Mouse (Mus musculus): Measurements from ENCODE around the gene Mif4gd. TPM values are rescaled to one million over a fixed set of nuclear protein-coding genes. Genes with fewer than 3 reads are reported as not detected.
A peak's percentile ranks its signal among the peaks of the same experiment; 100 is the strongest.

The Mif4gd gene
- total and polyA plus RNA-seq, 3 experiments = 42.0 to 62.9 TPM; not detected in 1

DNA sequence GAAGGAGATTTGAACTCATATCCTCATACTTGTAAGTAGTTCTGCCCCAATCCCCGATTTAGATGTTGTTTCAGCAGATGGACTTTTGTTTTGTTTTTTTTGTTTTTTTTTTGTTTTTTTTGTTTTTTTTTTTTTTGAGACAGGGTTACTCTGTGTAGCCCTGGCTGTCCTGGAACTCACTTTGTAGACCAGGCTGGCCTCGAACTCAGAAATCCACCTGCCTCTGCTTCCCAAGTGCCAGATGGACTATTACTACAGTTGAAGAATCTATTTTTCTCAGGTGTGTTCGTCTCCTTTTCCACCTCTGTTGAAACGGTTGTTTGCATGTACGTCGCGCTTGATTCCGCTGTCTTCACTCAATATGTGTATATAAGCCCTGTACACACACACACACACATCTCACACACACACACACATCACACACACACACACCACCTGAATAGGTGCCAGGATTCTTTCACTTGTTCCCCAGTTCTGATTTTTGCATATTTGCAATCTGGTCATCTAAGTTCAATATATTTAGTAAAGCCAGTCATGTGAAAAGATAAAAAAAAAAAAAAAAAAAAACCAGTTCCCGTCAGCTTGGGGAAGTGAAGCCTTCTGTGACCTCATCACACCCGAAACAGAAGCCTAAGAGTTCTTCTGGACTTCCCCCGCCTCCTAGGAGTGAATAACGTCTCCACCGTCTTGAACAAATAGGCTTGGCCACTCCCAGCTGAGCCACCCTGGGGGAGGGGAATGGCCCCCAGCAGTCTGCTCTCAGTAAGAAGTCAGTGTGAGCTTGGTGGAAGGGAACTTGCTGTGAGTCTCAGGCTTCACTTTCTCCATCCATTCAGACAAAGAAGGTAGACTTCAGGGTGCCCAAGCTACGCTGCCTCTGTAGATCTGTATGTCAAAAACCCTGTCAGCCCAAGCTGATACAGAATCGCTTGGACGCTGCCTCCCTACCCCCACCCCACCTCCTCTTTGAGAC, 18.0 kb upstream of the Mif4gd start (continued):
- TF ChIP-seq ZKSCAN1 (IDR thresholded peaks at IDR 0.05; ENCODE audit: low read depth, low read length) (peak; percentile 74; the same call in 1 of the 2 replicates), E2F4 (IDR thresholded peaks at IDR 0.05; ENCODE audit: borderline replicate concordance, low read depth, low read length) (no peak), UBTF (IDR thresholded peaks at IDR 0.05; ENCODE audit: borderline replicate concordance, insufficient read depth, low read depth, low read length) (no peak), SMC3 (IDR thresholded peaks at IDR 0.05; ENCODE audit: low read depth, low read length) (no peak), GATA1 (IDR thresholded peaks at IDR 0.05; ENCODE audit: low read depth, low read length) (peak; percentile 80)

GRCm38 (mm10) chr11:115629734-115630531, 17.2 kb upstream of the Mif4gd start:
- no peak for TF ChIP-seq POLR2AphosphoS2 (IDR thresholded peaks at IDR 0.05; ENCODE audit: low read length)
- no peak for TF ChIP-seq GABPA (IDR thresholded peaks at IDR 0.05; ENCODE audit: low read depth, low read length)
- no peak for TF ChIP-seq MYB (IDR thresholded peaks at IDR 0.05; ENCODE audit: low read depth, low read length)
- TF ChIP-seq POLR2A (IDR thresholded peaks at IDR 0.05; ENCODE audit: control insufficient read depth in 1 of 2, insufficient read depth in 1 of 2, low read depth in 1 of 2, low read length in 2 of 2, poor library complexity in 1 of 2) = no peak
- no peak for TF ChIP-seq TAL1 (IDR thresholded peaks at IDR 0.05; ENCODE audit: low read length)
- TF ChIP-seq ZKSCAN1 (IDR thresholded peaks at IDR 0.05; ENCODE audit: low read depth, low read length) = no peak
- TF ChIP-seq CHD1 (IDR thresholded peaks at IDR 0.05; ENCODE audit: low read depth, low read length) = no peak
- no peak for TF ChIP-seq ZC3H11A (IDR thresholded peaks at IDR 0.05; ENCODE audit: low read depth, low read length)
- no peak for TF ChIP-seq BHLHE40 (IDR thresholded peaks at IDR 0.05; ENCODE audit: borderline replicate concordance, low read depth, low read length)
- TF ChIP-seq ETS1 (IDR thresholded peaks at IDR 0.05; ENCODE audit: low read depth, low read length) = no peak
- TF ChIP-seq MAFK (IDR thresholded peaks at IDR 0.05; ENCODE audit: borderline replicate concordance, low read depth, low read length) = no peak
- no peak for TF ChIP-seq TCF12 (IDR thresholded peaks at IDR 0.05; ENCODE audit: low read depth, low read length)
- TF ChIP-seq RCOR1 (IDR thresholded peaks at IDR 0.05; ENCODE audit: low read depth, low read length) = no peak
- TF ChIP-seq GATA1 (IDR thresholded peaks at IDR 0.05; ENCODE audit: low read depth, low read length) = no peak
- no peak for TF ChIP-seq MYC (IDR thresholded peaks at IDR 0.05; ENCODE audit: low read depth, low read length)
- no peak for TF ChIP-seq MEF2A (IDR thresholded peaks at IDR 0.05; ENCODE audit: extremely low read depth, insufficient replicate concordance, low read depth, low read length, poor library complexity, severe bottlenecking)
- TF ChIP-seq MXI1 (IDR thresholded peaks at IDR 0.05; ENCODE audit: low read depth, low read length) = no peak
- TF ChIP-seq TBP (IDR thresholded peaks at IDR 0.05; ENCODE audit: low read depth, low read length) = no peak
- no peak for TF ChIP-seq NRF1 (IDR thresholded peaks at IDR 0.05; ENCODE audit: insufficient read depth, low read depth, low read length, poor library complexity, severe bottlenecking)
- no peak for TF ChIP-seq UBTF (IDR thresholded peaks at IDR 0.05; ENCODE audit: borderline replicate concordance, insufficient read depth, low read depth, low read length)
- Histone ChIP-seq H3K79me2 (ENCODE audit: control insufficient read depth, insufficient read depth, low read length, poor library complexity) (peaks cover 21% of the 10 kb centered on the region), H3K4me3 (ENCODE audit: control insufficient read depth in 1 of 2, insufficient read depth in 1 of 2, low read depth in 2 of 2, low read length in 2 of 2) (no peak overlapping the region), H3K9me3 (replicated peaks; ENCODE audit: insufficient read depth, low read length) (no peaks in the 10 kb centered on the region), H3K9ac (ENCODE audit: control insufficient read depth, low read depth, low read length, poor library complexity, severe bottlenecking) (no peak overlapping the region), H3K27ac (ENCODE audit: control insufficient read depth, low read depth, low read length) (no peak overlapping the region), H3K4me1 (ENCODE audit: control insufficient read depth in 1 of 2, insufficient read depth in 2 of 2, low read length in 2 of 2) (peaks cover 6 to 29% of the 10 kb centered on the region in 2 experiments), H3K27me3 (ENCODE audit: control insufficient read depth in 1 of 2, insufficient read depth in 2 of 2, low read length in 2 of 2) (no peaks in the 10 kb centered on the region), H3K36me3 (ENCODE audit: control insufficient read depth in 1 of 2, insufficient read depth in 2 of 2, low read length in 2 of 2) (peaks cover 0 to 9% of the 10 kb centered on the region in 2 experiments; a peak in 2 of 4 replicates)
- DNase-seq (ENCODE audit: low read depth, low spot score) = no peak

All from MEL (cell line).